Mouse (Mus musculus): ENCODE measurements at regions not wholly inside any gene's neighbourhood (a gene's known extent, or its start where the extent isn't known, plus 50 kb on each side); places are given as distances from the start of the nearest gene placed in this dataset.
A peak's percentile ranks its signal among the peaks of the same experiment; 100 is the strongest.

- Histone ChIP-seq H3K9me3 (ENCODE audit: control insufficient read depth, low read length) (no peaks in the 10 kb centered on the region), H3K4me3 (ENCODE audit: low read length) (no peak overlapping the region), H3K36me3 (ENCODE audit: control insufficient read depth, insufficient read depth, low read length) (no peaks in the 10 kb centered on the region), H3K9ac (ENCODE audit: low read length) (no peak overlapping the region), H3K27ac (ENCODE audit: low read length) (no peak overlapping the region), H3K4me2 (ENCODE audit: low read depth, low read length) (no peak overlapping the region), H3K27me3 (ENCODE audit: control insufficient read depth, insufficient read depth, low read depth, low read length) (no peaks in the 10 kb centered on the region), H3K4me1 (replicated peaks; ENCODE audit: control insufficient read depth, insufficient read depth, low read length) (peaks cover 7% of the 10 kb centered on the region)
- ATAC-seq (ENCODE audit: low read depth) = no peak
- WGBS = 54% methylated on average over 6 of the region's 6 CpGs
These were observed 287.1 kb downstream of the Epha4 start for GRCm38 (mm10) chr1:77227800-77228199.

- no peak for ATAC-seq (ENCODE audit: low read depth)
- H3K27ac ChIP-seq (ENCODE audit: low read length) = no peak overlapping the region
- H3K4me3 ChIP-seq (ENCODE audit: low read length) = no peak overlapping the region
- no peaks in the 10 kb centered on the region for H3K36me3 ChIP-seq (ENCODE audit: control insufficient read depth, insufficient read depth, low read length)
- H3K9me3 ChIP-seq (ENCODE audit: control insufficient read depth, low read length) = no peaks in the 10 kb centered on the region
- WGBS = 76% methylated on average over 4 of the region's 4 CpGs
- peaks cover 7% of the 10 kb centered on the region for H3K4me1 ChIP-seq (replicated peaks; ENCODE audit: control insufficient read depth, insufficient read depth, low read length)
- H3K27me3 ChIP-seq (ENCODE audit: control insufficient read depth, insufficient read depth, low read depth, low read length) = no peaks in the 10 kb centered on the region
- H3K4me2 ChIP-seq (ENCODE audit: low read depth, low read length) = no peak overlapping the region
- no peak overlapping the region for H3K9ac ChIP-seq (ENCODE audit: low read length)
These were observed 285.3 kb downstream of the Epha4 start for GRCm38 (mm10) chr1:77229561-77229960.

GRCm38 (mm10) chr1:77233010-77233409 lies 281.9 kb downstream of the Epha4 start:
- Histone ChIP-seq H3K27me3 (ENCODE audit: control insufficient read depth, insufficient read depth, low read depth, low read length) (no peaks in the 10 kb centered on the region), H3K4me1 (replicated peaks; ENCODE audit: control insufficient read depth, insufficient read depth, low read length) (no peaks in the 10 kb centered on the region), H3K9ac (ENCODE audit: low read length) (no peak overlapping the region), H3K4me3 (ENCODE audit: low read length) (no peak overlapping the region), H3K36me3 (ENCODE audit: control insufficient read depth, insufficient read depth, low read length) (no peaks in the 10 kb centered on the region), H3K9me3 (ENCODE audit: control insufficient read depth, low read length) (no peaks in the 10 kb centered on the region), H3K27ac (ENCODE audit: low read length) (no peak overlapping the region), H3K4me2 (ENCODE audit: low read depth, low read length) (no peak overlapping the region)
- 41% methylated on average over 4 of the region's 4 CpGs for WGBS
- ATAC-seq (ENCODE audit: low read depth) = no peak

GRCm38 (mm10) chr1:77244642-77245041 lies 270.2 kb downstream of the Epha4 start:
- ATAC-seq (ENCODE audit: low read depth) = no peak
- Histone ChIP-seq H3K36me3 (ENCODE audit: control insufficient read depth, insufficient read depth, low read length) (no peaks in the 10 kb centered on the region), H3K9ac (ENCODE audit: low read length) (no peak overlapping the region), H3K27ac (ENCODE audit: low read length) (no peak overlapping the region), H3K4me2 (ENCODE audit: low read depth, low read length) (no peak overlapping the region), H3K4me1 (replicated peaks; ENCODE audit: control insufficient read depth, insufficient read depth, low read length) (no peaks in the 10 kb centered on the region), H3K27me3 (ENCODE audit: control insufficient read depth, insufficient read depth, low read depth, low read length) (no peaks in the 10 kb centered on the region), H3K4me3 (ENCODE audit: low read length) (no peak overlapping the region), H3K9me3 (ENCODE audit: control insufficient read depth, low read length) (no peaks in the 10 kb centered on the region)
- WGBS = 7% methylated on average over 2 of the region's 2 CpGs

- ATAC-seq (ENCODE audit: low read depth) = no peak
- Histone ChIP-seq H3K9ac (ENCODE audit: low read length) (no peak overlapping the region), H3K4me2 (ENCODE audit: low read depth, low read length) (no peak overlapping the region), H3K27me3 (ENCODE audit: control insufficient read depth, insufficient read depth, low read depth, low read length) (no peaks in the 10 kb centered on the region), H3K4me1 (replicated peaks; ENCODE audit: control insufficient read depth, insufficient read depth, low read length) (no peaks in the 10 kb centered on the region), H3K36me3 (ENCODE audit: control insufficient read depth, insufficient read depth, low read length) (no peaks in the 10 kb centered on the region), H3K9me3 (ENCODE audit: control insufficient read depth, low read length) (no peaks in the 10 kb centered on the region), H3K27ac (ENCODE audit: low read length) (no peak overlapping the region), H3K4me3 (ENCODE audit: low read length) (no peak overlapping the region)
- 75% methylated on average over 3 of the region's 3 CpGs for WGBS
These were observed 268.8 kb downstream of the Epha4 start for GRCm38 (mm10) chr1:77246047-77246446.

- Histone ChIP-seq H3K9ac (ENCODE audit: low read length) (no peak overlapping the region), H3K9me3 (ENCODE audit: control insufficient read depth, low read length) (no peaks in the 10 kb centered on the region), H3K4me1 (replicated peaks; ENCODE audit: control insufficient read depth, insufficient read depth, low read length) (no peaks in the 10 kb centered on the region; the same call in 1 of the 2 replicates), H3K36me3 (ENCODE audit: control insufficient read depth, insufficient read depth, low read length) (no peaks in the 10 kb centered on the region), H3K4me2 (ENCODE audit: low read depth, low read length) (no peak overlapping the region), H3K4me3 (ENCODE audit: low read length) (no peak overlapping the region), H3K27me3 (ENCODE audit: control insufficient read depth, insufficient read depth, low read depth, low read length) (no peaks in the 10 kb centered on the region), H3K27ac (ENCODE audit: low read length) (no peak overlapping the region)
- WGBS = 51% methylated on average over 6 of the region's 6 CpGs
- no peak for ATAC-seq (ENCODE audit: low read depth)
These were observed 260.6 kb downstream of the Epha4 start for GRCm38 (mm10) chr1:77254276-77254675.

GRCm38 (mm10) chr1:77256115-77256842 lies 258.6 kb downstream of the Epha4 start:
- H3K4me1 ChIP-seq (replicated peaks; ENCODE audit: control insufficient read depth, insufficient read depth, low read length) = no peaks in the 10 kb centered on the region; the same call in 1 of the 2 replicates
- 74% methylated on average over 14 of the region's 14 CpGs for WGBS
- no peak overlapping the region for H3K4me2 ChIP-seq (ENCODE audit: low read depth, low read length)
- no peak overlapping the region for H3K4me3 ChIP-seq (ENCODE audit: low read length)
- no peaks in the 10 kb centered on the region for H3K27me3 ChIP-seq (ENCODE audit: control insufficient read depth, insufficient read depth, low read depth, low read length)
- ATAC-seq (ENCODE audit: low read depth) = no peak
- H3K9me3 ChIP-seq (ENCODE audit: control insufficient read depth, low read length) = no peaks in the 10 kb centered on the region
- no peak overlapping the region for H3K9ac ChIP-seq (ENCODE audit: low read length)
- no peaks in the 10 kb centered on the region for H3K36me3 ChIP-seq (ENCODE audit: control insufficient read depth, insufficient read depth, low read length)
- no peak overlapping the region for H3K27ac ChIP-seq (ENCODE audit: low read length)

GRCm38 (mm10) chr1:77258730-77259310 lies 256.1 kb downstream of the Epha4 start:
- H3K9ac ChIP-seq (ENCODE audit: low read length) = no peak overlapping the region
- H3K36me3 ChIP-seq (ENCODE audit: control insufficient read depth, insufficient read depth, low read length) = no peaks in the 10 kb centered on the region
- no peaks in the 10 kb centered on the region; the same call in 1 of the 2 replicates for H3K4me1 ChIP-seq (replicated peaks; ENCODE audit: control insufficient read depth, insufficient read depth, low read length)
- peak; percentile 85 for ATAC-seq (ENCODE audit: low read depth)
- WGBS = 25% methylated on average over 7 of the region's 7 CpGs
- H3K4me3 ChIP-seq (ENCODE audit: low read length) = no peak overlapping the region
- H3K27me3 ChIP-seq (ENCODE audit: control insufficient read depth, insufficient read depth, low read depth, low read length) = no peaks in the 10 kb centered on the region
- no peaks in the 10 kb centered on the region for H3K9me3 ChIP-seq (ENCODE audit: control insufficient read depth, low read length)
- 0 out of 2 replicates have a peak overlapping the region, but pooled peaks have one; percentile 1 for H3K4me2 ChIP-seq (ENCODE audit: low read depth, low read length)
- peak overlapping the region; percentile 47 for H3K27ac ChIP-seq (ENCODE audit: low read length)

GRCm38 (mm10) chr1:77259789-77260188 lies 255.1 kb downstream of the Epha4 start:
- WGBS = 61% methylated on average over 11 of the region's 11 CpGs

More at GRCm38 (mm10) chr1:77259789-77260188, 255.1 kb downstream of the Epha4 start:
- H3K27me3 ChIP-seq (ENCODE audit: control insufficient read depth, insufficient read depth, low read depth, low read length) = no peaks in the 10 kb centered on the region
- H3K4me3 ChIP-seq (ENCODE audit: low read length) = no peak overlapping the region
- no peak overlapping the region for H3K4me2 ChIP-seq (ENCODE audit: low read depth, low read length)
- H3K4me1 ChIP-seq (replicated peaks; ENCODE audit: control insufficient read depth, insufficient read depth, low read length) = no peaks in the 10 kb centered on the region; the same call in 1 of the 2 replicates
- no peaks in the 10 kb centered on the region for H3K9me3 ChIP-seq (ENCODE audit: control insufficient read depth, low read length)
- no peak overlapping the region for H3K9ac ChIP-seq (ENCODE audit: low read length)
- no peak overlapping the region for H3K27ac ChIP-seq (ENCODE audit: low read length)
- no peaks in the 10 kb centered on the region for H3K36me3 ChIP-seq (ENCODE audit: control insufficient read depth, insufficient read depth, low read length)
- ATAC-seq (ENCODE audit: low read depth) = no peak

All from lung, embryonic 16.5 days (tissue).